Mouse (Mus musculus) limb, embryonic 13.5 days (tissue): Measurements from ENCODE around the gene Gm9970. TPM values are rescaled to one million over a fixed set of nuclear protein-coding genes. Genes with fewer than 3 reads are reported as not detected.
A peak's percentile ranks its signal among the peaks of the same experiment; 100 is the strongest.

Experiments used
- ATAC-seq: fragments of 200-750 bp; cut with Nextera tagmentation; 2 replicates; pipeline ENCODE4 v1.8.0; 2017; ENCODE audit warnings: low read depth, moderate number of reproducible peaks, moderate TSS enrichment; ENCODE audit not compliant: low FRiP score
- H3K27ac ChIP-seq: fragments of 300-500 bp; sonication (generic); 2 replicates; pipeline ENCODE4 v1.5.1; 2015; ENCODE audit warnings: inconsistent platforms, mild to moderate bottlenecking, moderate library complexity
- H3K27me3 ChIP-seq: fragments of 300-500 bp; sonication (generic); 2 replicates; pipeline ENCODE4 v1.6.1; 2015; ENCODE audit warnings: mild to moderate bottlenecking, inconsistent platforms
- H3K36me3 ChIP-seq: fragments of 300-500 bp; sonication (generic); 2 replicates; pipeline ENCODE4 v1.6.1; 2015; ENCODE audit warnings: inconsistent platforms, mild to moderate bottlenecking, moderate library complexity
- H3K4me1 ChIP-seq: fragments of 300-500 bp; sonication (generic); 2 replicates; pipeline ENCODE4 v1.6.1; 2015; ENCODE audit warnings: inconsistent platforms
- H3K4me2 ChIP-seq: fragments of 300-500 bp; sonication (generic); replicated peaks from 2 replicates; pipeline ENCODE4 v1.6.1; 2015; ENCODE audit warnings: inconsistent platforms, mild to moderate bottlenecking, moderate library complexity
- H3K4me3 ChIP-seq: fragments of 300-500 bp; sonication (generic); 2 replicates; pipeline ENCODE4 v1.5.1; 2015; ENCODE audit warnings: moderate library complexity, mild to moderate bottlenecking, inconsistent platforms
- H3K9ac ChIP-seq: fragments of 300-500 bp; sonication (generic); 2 replicates; pipeline ENCODE4 v1.6.1; 2015; ENCODE audit warnings: mild to moderate bottlenecking, inconsistent platforms
- H3K9me3 ChIP-seq: fragments of 300-500 bp; sonication (generic); 2 replicates; pipeline ENCODE4 v1.6.1; 2016; ENCODE audit warnings: inconsistent platforms
- WGBS: fragments of 180-500 bp; shearing (Covaris S2); methylation state at CpG from one replicate; pipeline ENCODE4 v1.1.7; 2015; 5-methylcytosine and 5-hydroxymethylcytosine counted together
- polyA plus RNA-seq: library from polyadenylated mRNA; unstranded; fragments of >200 nt; fragmentation: Nextera tagmentation; extraction: Ambion mirVana; gene quantifications from 2 replicates; pipeline ENCODE4 v1.2.1, GENCODE M21; 2015

The Gm9970 gene
- polyA plus RNA-seq, 1 experiment from 2014 or later: 0.48 TPM

GRCm38 (mm10) chr5:31200327-31200768 is 40.7 kb downstream of the Gm9970 start:
- 88% methylated on average over 27 of the region's 27 CpGs for WGBS
- H3K4me3 ChIP-seq: peak overlapping the region; percentile 87
- no peak overlapping the region for H3K27ac ChIP-seq
- peaks cover 6% of the 10 kb centered on the region for H3K9me3 ChIP-seq
- no peak for ATAC-seq
- H3K9ac ChIP-seq: peak overlapping the region; percentile 27
- peak overlapping the region; percentile 88 for H3K4me2 ChIP-seq
- peaks cover 23% of the 10 kb centered on the region for H3K4me1 ChIP-seq
- H3K27me3 ChIP-seq: no peaks in the 10 kb centered on the region
- H3K36me3 ChIP-seq: peaks cover 83% of the 10 kb centered on the region

- ATAC-seq: no peak
- H3K4me1 ChIP-seq: peaks cover 23% of the 10 kb centered on the region
- H3K9me3 ChIP-seq: peaks cover 6% of the 10 kb centered on the region
- H3K4me3 ChIP-seq: peak overlapping the region; percentile 87
- no peaks in the 10 kb centered on the region for H3K27me3 ChIP-seq
- H3K4me2 ChIP-seq: no peak overlapping the region
- 88% methylated on average over 9 of the region's 9 CpGs for WGBS
- peak overlapping the region; percentile 27 for H3K9ac ChIP-seq
- H3K27ac ChIP-seq: no peak overlapping the region
- peaks cover 83% of the 10 kb centered on the region for H3K36me3 ChIP-seq
These were observed 41.1 kb downstream of the Gm9970 start for GRCm38 (mm10) chr5:31199893-31200292.

GRCm38 (mm10) chr5:31199321-31199892 is 41.6 kb downstream of the Gm9970 start:
- Histone ChIP-seq H3K4me3 (no peak overlapping the region), H3K9me3 (peaks cover 6% of the 10 kb centered on the region), H3K27me3 (no peaks in the 10 kb centered on the region), H3K36me3 (peaks cover 83% of the 10 kb centered on the region), H3K9ac (no peak overlapping the region), H3K4me1 (peaks cover 27% of the 10 kb centered on the region), H3K4me2 (no peak overlapping the region), H3K27ac (no peak overlapping the region)
- 91% methylated on average over 19 of the region's 19 CpGs for WGBS
- ATAC-seq: no peak

DNA sequence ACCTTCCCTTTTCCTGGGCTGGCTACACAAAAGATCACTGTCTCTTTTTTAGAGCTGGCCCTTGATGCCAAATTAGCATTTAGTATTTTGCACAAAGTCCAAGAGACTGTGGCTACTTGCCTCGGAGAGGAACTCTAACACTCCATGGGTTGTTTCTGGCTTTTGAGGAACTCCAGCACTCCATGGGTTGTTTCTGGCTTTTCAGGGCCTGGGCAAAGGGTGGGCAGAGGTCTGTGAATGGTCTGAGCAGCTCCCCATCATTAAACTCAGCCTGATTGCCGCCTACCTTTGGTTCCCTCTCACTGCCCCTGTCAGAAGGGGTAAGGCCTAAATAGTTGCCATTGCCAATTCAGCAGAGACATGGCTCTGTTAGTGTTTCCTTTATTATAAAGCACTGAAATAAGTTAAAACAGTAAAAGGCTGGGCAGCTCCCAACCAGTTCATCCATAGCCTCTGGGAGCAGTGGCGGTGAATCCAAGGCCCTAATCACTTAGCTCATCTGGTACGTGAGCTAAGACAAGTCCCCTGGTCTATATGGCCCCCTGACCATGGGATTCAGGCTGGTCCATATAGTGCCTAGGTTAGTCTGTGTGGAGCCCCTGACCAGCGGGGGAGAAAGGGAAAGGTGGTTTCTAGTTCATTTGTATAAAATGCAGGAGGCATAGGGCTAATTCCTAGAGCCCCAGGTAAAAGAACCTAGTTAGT is 42.3 kb downstream of the Gm9970 start:
- Histone ChIP-seq H3K27ac (no peak overlapping the region), H3K4me1 (peaks cover 33% of the 10 kb centered on the region), H3K4me3 (no peak overlapping the region), H3K9me3 (peaks cover 6% of the 10 kb centered on the region), H3K9ac (no peak overlapping the region), H3K4me2 (no peak overlapping the region), H3K36me3 (peaks cover 77% of the 10 kb centered on the region), H3K27me3 (no peaks in the 10 kb centered on the region)
- ATAC-seq: no peak
- 85% methylated on average over 5 of the region's 5 CpGs for WGBS

- Histone ChIP-seq H3K4me2 (no peak overlapping the region), H3K4me1 (peaks cover 34% of the 10 kb centered on the region), H3K9me3 (peaks cover 6% of the 10 kb centered on the region), H3K4me3 (no peak overlapping the region), H3K36me3 (peaks cover 71% of the 10 kb centered on the region), H3K27me3 (no peaks in the 10 kb centered on the region), H3K9ac (no peak overlapping the region), H3K27ac (no peak overlapping the region)
- no peak for ATAC-seq
- WGBS: 85% methylated on average over 9 of the region's 9 CpGs
These were observed 42.9 kb downstream of the Gm9970 start for GRCm38 (mm10) chr5:31198170-31198569.

- Histone ChIP-seq H3K4me2 (no peak overlapping the region), H3K4me3 (no peak overlapping the region), H3K36me3 (peaks cover 62% of the 10 kb centered on the region), H3K9ac (no peak overlapping the region), H3K27me3 (no peaks in the 10 kb centered on the region), H3K9me3 (peaks cover 6% of the 10 kb centered on the region), H3K4me1 (peaks cover 29% of the 10 kb centered on the region), H3K27ac (no peak overlapping the region)
- WGBS: 91% methylated on average over 12 of the region's 12 CpGs
- no peak for ATAC-seq
These were observed 44.0 kb downstream of the Gm9970 start for GRCm38 (mm10) chr5:31197072-31197471.

- no peak for ATAC-seq
- no peak overlapping the region for H3K4me2 ChIP-seq
- no peak overlapping the region for H3K9ac ChIP-seq
- no peaks in the 10 kb centered on the region for H3K27me3 ChIP-seq
- peaks cover 6% of the 10 kb centered on the region for H3K9me3 ChIP-seq
- H3K27ac ChIP-seq: no peak overlapping the region
- 93% methylated on average over 10 of the region's 10 CpGs for WGBS
- no peak overlapping the region for H3K4me3 ChIP-seq
- peaks cover 65% of the 10 kb centered on the region for H3K36me3 ChIP-seq
- peaks cover 36% of the 10 kb centered on the region for H3K4me1 ChIP-seq
These were observed 44.8 kb downstream of the Gm9970 start for GRCm38 (mm10) chr5:31196207-31196606.

DNA sequence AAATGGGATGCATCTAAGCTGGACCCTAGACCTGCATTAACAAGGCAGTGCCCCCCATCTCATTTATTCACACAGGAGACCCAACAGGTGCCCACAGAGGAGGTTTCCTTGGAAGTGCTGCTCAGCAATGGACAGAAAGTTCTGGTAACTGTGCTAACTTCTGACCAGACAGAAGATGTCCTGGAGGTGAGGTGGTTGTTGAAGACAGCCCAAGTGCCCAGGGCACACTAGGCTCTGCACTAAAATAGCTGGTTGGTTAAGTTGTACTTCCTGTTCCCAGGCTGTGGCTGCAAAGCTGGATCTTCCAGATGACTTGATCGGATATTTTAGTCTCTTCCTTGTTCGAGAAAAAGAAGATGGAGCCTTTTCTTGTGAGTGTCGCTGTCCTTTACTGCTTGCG is 45.4 kb downstream of the Gm9970 start:
- peaks cover 71% of the 10 kb centered on the region for H3K36me3 ChIP-seq
- no peak overlapping the region for H3K4me3 ChIP-seq
- no peaks in the 10 kb centered on the region for H3K27me3 ChIP-seq
- H3K4me2 ChIP-seq: no peak overlapping the region
- no peak for ATAC-seq
- no peak overlapping the region for H3K27ac ChIP-seq
- WGBS: 91% methylated on average over 4 of the region's 4 CpGs
- no peak overlapping the region for H3K9ac ChIP-seq
- H3K9me3 ChIP-seq: peaks cover 6% of the 10 kb centered on the region
- peaks cover 32% of the 10 kb centered on the region for H3K4me1 ChIP-seq

DNA sequence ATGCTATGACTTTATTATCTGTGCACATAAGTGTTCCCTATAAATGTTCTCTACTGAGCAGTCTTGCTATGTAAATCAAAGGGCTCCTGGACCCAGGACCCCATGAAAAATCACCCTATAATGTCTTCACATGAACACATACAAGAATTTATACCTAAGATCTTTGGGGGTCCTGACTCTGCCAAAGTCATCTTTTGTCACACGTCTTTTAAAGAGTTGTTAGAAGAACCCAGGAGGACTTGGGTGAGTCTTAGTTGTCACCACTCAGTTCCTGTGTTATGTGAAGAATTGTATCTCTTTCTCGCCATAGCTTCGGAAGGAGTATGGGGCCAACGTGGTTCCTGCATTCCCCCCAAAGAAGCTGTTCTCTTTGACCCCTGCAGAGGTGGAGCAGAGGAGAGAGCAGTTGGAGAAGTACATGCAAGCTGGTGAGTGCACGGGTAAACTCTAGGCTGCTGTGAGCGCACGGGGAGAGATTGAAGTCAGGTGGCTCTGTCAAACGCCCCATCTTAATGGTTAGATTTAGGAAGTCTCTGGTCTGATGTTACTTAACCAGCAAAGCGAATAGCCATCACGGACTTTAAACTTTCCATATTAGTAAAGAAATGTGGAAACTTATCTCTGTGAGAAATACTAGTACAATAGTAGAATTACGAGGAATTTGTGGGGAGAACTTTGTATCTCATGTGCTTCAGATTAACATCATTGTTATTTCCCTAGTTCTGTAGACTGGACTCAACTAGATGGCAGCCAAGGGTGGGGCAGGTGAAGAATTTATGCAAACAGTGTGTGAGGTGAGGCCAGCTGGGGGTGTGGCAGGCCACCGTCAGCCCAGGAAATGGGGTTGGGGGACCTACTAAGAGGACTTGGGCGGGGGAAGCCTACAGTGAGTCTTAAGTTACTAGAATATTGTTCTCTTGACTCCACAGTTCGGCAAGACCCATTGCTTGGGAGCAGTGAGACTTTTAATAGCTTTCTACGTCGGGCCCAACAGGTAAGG is 46.2 kb downstream of the Gm9970 start:
- peak overlapping the region; percentile 95 for H3K9ac ChIP-seq
- ATAC-seq: no peak
- no peak overlapping the region for H3K27ac ChIP-seq
- H3K9me3 ChIP-seq: no peaks in the 10 kb centered on the region
- H3K27me3 ChIP-seq: no peaks in the 10 kb centered on the region
- H3K4me2 ChIP-seq: peak overlapping the region; percentile 90
- WGBS: 92% methylated on average over 16 of the region's 16 CpGs
- H3K4me1 ChIP-seq: peaks cover 24% of the 10 kb centered on the region
- H3K4me3 ChIP-seq: peak overlapping the region; percentile 93
- peaks cover 71% of the 10 kb centered on the region for H3K36me3 ChIP-seq

GRCm38 (mm10) chr5:31193631-31194281 is 47.3 kb downstream of the Gm9970 start:
- H3K27ac ChIP-seq: peak overlapping the region; percentile 89
- no peak for ATAC-seq
- H3K4me2 ChIP-seq: peak overlapping the region; percentile 90
- H3K36me3 ChIP-seq: peaks cover 69% of the 10 kb centered on the region
- H3K27me3 ChIP-seq: no peaks in the 10 kb centered on the region
- no peaks in the 10 kb centered on the region for H3K9me3 ChIP-seq
- H3K4me3 ChIP-seq: peak overlapping the region; percentile 93
- WGBS: 11% methylated on average over 25 of the region's 25 CpGs
- H3K9ac ChIP-seq: peak overlapping the region; percentile 95
- H3K4me1 ChIP-seq: peaks cover 23% of the 10 kb centered on the region

GRCm38 (mm10) chr5:31192939-31193630 is 47.9 kb downstream of the Gm9970 start, which contains the start of the genes Snx17 and Eif2b4:
Gene Snx17 (plus strand): TSS chr5:31193227.
Gene Eif2b4 (minus strand): TSS chr5:31193430.
- WGBS: under 1% methylated on average over 48 of the region's 48 CpGs
- no peaks in the 10 kb centered on the region for H3K9me3 ChIP-seq
- H3K4me3 ChIP-seq: peak within 1 kb of the TSS; percentile 93
- H3K27ac ChIP-seq: peak within 1 kb of the TSS; percentile 89
- H3K9ac ChIP-seq: peak within 1 kb of the TSS; percentile 95
- H3K27me3 ChIP-seq: no peaks in the 10 kb centered on the region
- H3K36me3 ChIP-seq: peaks cover 69% of the 10 kb centered on the region
- peak; percentile 97 for ATAC-seq
- H3K4me1 ChIP-seq: peaks cover 23% of the 10 kb centered on the region
- peak within 1 kb of the TSS; percentile 90 for H3K4me2 ChIP-seq
